Mouse (Mus musculus): ENCODE measurements at regions not wholly inside any gene's neighbourhood (a gene's known extent, or its start where the extent isn't known, plus 50 kb on each side); places are given as distances from the start of the nearest gene placed in this dataset.

- no peak for TF ChIP-seq CTCF (IDR thresholded peaks at IDR 0.05; ENCODE audit: extremely low read depth, insufficient read depth, insufficient read length, insufficient replicate concordance)
- no peak for TF ChIP-seq POLR2A (IDR thresholded peaks at IDR 0.05; ENCODE audit: low read depth, low read length)
Observed at GRCm38 (mm10) chr5:132826009-132826408, 282.9 kb upstream of the Auts2 start.
